Mouse (Mus musculus): Measurements from ENCODE around the gene Prox1.

The Prox1 gene

DNA sequence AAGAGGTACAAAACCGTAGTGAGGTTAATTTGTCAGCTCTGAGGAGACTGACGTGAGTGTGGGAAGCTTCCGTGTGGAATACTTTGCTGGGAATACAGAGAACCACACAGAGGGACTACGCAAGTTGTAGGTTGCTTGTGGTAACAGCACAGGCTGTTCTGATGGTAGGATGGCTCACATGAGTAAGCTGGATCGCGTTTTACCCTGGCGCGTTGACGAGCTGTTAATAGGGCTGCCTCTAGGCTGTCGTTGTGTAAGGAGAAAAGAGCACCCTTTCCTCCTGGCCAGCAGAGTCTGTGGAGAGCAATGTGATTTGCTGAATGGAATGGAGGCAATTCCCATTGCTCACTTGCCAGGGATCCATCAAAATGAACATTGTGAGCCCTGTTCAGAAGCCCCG lies 93.9 kb downstream of the Prox1 start:
- no peak for DNase-seq

Data from kidney, postnatal 4 days (tissue).